In the genomic region with DNA sequence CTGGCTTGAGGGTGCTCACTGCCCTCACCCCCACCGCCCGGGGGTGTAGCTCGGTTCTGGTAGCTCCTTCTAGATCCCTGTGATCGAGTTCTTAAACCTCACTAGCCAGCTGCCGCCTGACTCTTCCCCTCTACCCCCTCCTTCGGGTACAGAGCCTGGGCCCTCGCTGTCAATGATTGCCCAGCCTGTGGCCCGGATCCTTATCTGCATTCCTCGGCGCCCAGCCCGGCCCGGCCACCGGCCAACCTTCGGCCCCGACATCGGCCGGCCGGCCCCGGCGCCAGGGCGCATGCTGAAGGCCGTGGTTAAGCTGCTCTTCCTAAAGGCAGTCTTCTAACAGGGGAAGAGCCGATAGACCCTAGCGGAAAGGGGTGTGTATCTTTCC, we compare ENCODE assay signal across 10 mouse cellular contexts. TPM values are rescaled to one million over a fixed set of nuclear protein-coding genes. Genes with fewer than 3 reads are reported as not detected.
DNase-seq lines count a peak whose midpoint lies in the region; ATAC-seq and TF ChIP-seq lines count a peak whose summit lies in the region.
"Had no signal": no experiment of that assay in that cellular context is flagged by ENCODE, and none has a peak within 500 bp of the region (broad histone marks: within the 10 kb centered on the region; RNA-seq: fewer than 3 reads in every experiment).

No protein-coding gene starts in this region.

- H3K4me2 ChIP-seq in hindbrain, embryonic 11.5 days (replicated peaks; ENCODE audit: low read depth, low read length) = no peak overlapping the region
- H3K4me2 ChIP-seq in heart, embryonic 16.5 days (ENCODE audit: low read depth, low read length) = peak overlapping the region; percentile 62; the same call in 1 of the 2 replicates
- H3K4me2 ChIP-seq in midbrain, embryonic 15.5 days = peak overlapping the region; percentile 55; the same call in 1 of the 2 replicates

- H3K27me3 ChIP-seq in hindbrain, embryonic 10.5 days (ENCODE audit: insufficient read depth, poor library complexity, severe bottlenecking) = peaks cover 99% of the 10 kb centered on the region
- H3K27me3 ChIP-seq in hindbrain, embryonic 11.5 days (ENCODE audit: control insufficient read depth, insufficient read depth, low read length) = peaks cover 84% of the 10 kb centered on the region
- H3K27me3 ChIP-seq in heart, embryonic 16.5 days (ENCODE audit: control insufficient read depth, insufficient read depth, low read length) = peaks cover 97% of the 10 kb centered on the region
- peaks cover 87% of the 10 kb centered on the region for H3K27me3 ChIP-seq in midbrain, embryonic 15.5 days (replicated peaks)

- H3K9ac ChIP-seq in hindbrain, embryonic 11.5 days (ENCODE audit: low read depth, low read length) = no peak overlapping the region
- no peak overlapping the region for H3K9ac ChIP-seq in heart, embryonic 16.5 days (ENCODE audit: low read length)
- no peak overlapping the region for H3K9ac ChIP-seq in midbrain, embryonic 15.5 days

- DNase-seq in hindbrain, embryonic 10.5 days (ENCODE audit: low spot score) = peak; percentile 28
- DNase-seq in hindbrain, embryonic 11.5 days (ENCODE audit: low spot score) = no peak
- peak; percentile 91 to 95 for DNase-seq in kidney, postnatal 25 days
- DNase-seq in adipocyte (ENCODE audit: low spot score) = no peak
- DNase-seq in left cerebral cortex, adult 2 months (ENCODE audit: extremely low spot score in 1 of 2, low spot score in 2 of 2) = no peak
- no peak for DNase-seq in frontal cortex, postnatal 36 days (ENCODE audit: low spot score in 2 of 2)

- no peak overlapping the region for H3K27ac ChIP-seq in hindbrain, embryonic 10.5 days
- H3K27ac ChIP-seq in hindbrain, embryonic 11.5 days (ENCODE audit: low read depth, low read length) = no peak overlapping the region
- H3K27ac ChIP-seq in heart, embryonic 16.5 days (ENCODE audit: low read length) = no peak overlapping the region
- no peak overlapping the region for H3K27ac ChIP-seq in midbrain, embryonic 15.5 days
- no peak overlapping the region for H3K27ac ChIP-seq in left cerebral cortex, adult 2 months

- H3K36me3 ChIP-seq in hindbrain, embryonic 10.5 days = no peaks in the 10 kb centered on the region
- no peaks in the 10 kb centered on the region for H3K36me3 ChIP-seq in hindbrain, embryonic 11.5 days (ENCODE audit: control insufficient read depth, insufficient read depth, low read length)
- H3K36me3 ChIP-seq in heart, embryonic 16.5 days (ENCODE audit: control insufficient read depth, insufficient read depth) = no peaks in the 10 kb centered on the region
- H3K36me3 ChIP-seq in midbrain, embryonic 15.5 days (replicated peaks) = no peaks in the 10 kb centered on the region
- H3K36me3 ChIP-seq: G1E had no signal

- H3K4me1 ChIP-seq in hindbrain, embryonic 10.5 days (replicated peaks) = peaks cover 45% of the 10 kb centered on the region
- peaks cover 8% of the 10 kb centered on the region; the same call in 1 of the 2 replicates for H3K4me1 ChIP-seq in hindbrain, embryonic 11.5 days (replicated peaks; ENCODE audit: control insufficient read depth, insufficient read depth, low read length)
- peaks cover 26% of the 10 kb centered on the region for H3K4me1 ChIP-seq in heart, embryonic 16.5 days (ENCODE audit: control insufficient read depth, insufficient read depth, low read length)
- peaks cover 43% of the 10 kb centered on the region for H3K4me1 ChIP-seq in midbrain, embryonic 15.5 days

- H3K9me3 ChIP-seq in hindbrain, embryonic 10.5 days = no peaks in the 10 kb centered on the region
- no peaks in the 10 kb centered on the region for H3K9me3 ChIP-seq in hindbrain, embryonic 11.5 days (ENCODE audit: control insufficient read depth, low read length)
- H3K9me3 ChIP-seq in heart, embryonic 16.5 days (replicated peaks; ENCODE audit: control insufficient read depth, low read length) = no peaks in the 10 kb centered on the region
- H3K9me3 ChIP-seq in midbrain, embryonic 15.5 days = no peaks in the 10 kb centered on the region

- WGBS in hindbrain, embryonic 10.5 days = 4% methylated on average over 24 of the region's 24 CpGs
- 2% methylated on average over 24 of the region's 24 CpGs for WGBS in hindbrain, embryonic 11.5 days
- WGBS in heart, embryonic 16.5 days = 3% methylated on average over 24 of the region's 24 CpGs
- 3% methylated on average over 24 of the region's 24 CpGs for WGBS in midbrain, embryonic 15.5 days

- H3K4me3 ChIP-seq in hindbrain, embryonic 10.5 days = 0 out of 2 replicates have a peak overlapping the region, but pooled peaks have one; percentile 0
- no peak overlapping the region for H3K4me3 ChIP-seq in hindbrain, embryonic 11.5 days (ENCODE audit: low read depth, low read length)
- peak overlapping the region; percentile 19 for H3K4me3 ChIP-seq in heart, embryonic 16.5 days (ENCODE audit: low read length)
- H3K4me3 ChIP-seq in midbrain, embryonic 15.5 days = no peak overlapping the region
- no peak overlapping the region for H3K4me3 ChIP-seq in left cerebral cortex, adult 2 months

- no peak for ATAC-seq in hindbrain, embryonic 11.5 days (ENCODE audit: low FRiP score)
- no peak for ATAC-seq in heart, embryonic 16.5 days (replicated peaks; ENCODE audit: extremely low read depth, insufficient read depth, low FRiP score)
- ATAC-seq in midbrain, embryonic 15.5 days (replicated peaks) = 0 out of 2 replicates have a peak, but pooled peaks have one; percentile 8

- intact Hi-C loops in left cerebral cortex, adult 2 months (cut with DNase I) = loop anchor here (1.0 kb wide), 1 partner anchor 68 kb away; no protein-coding TSS in a partner anchor

- no peak for TF ChIP-seq CTCF in left cerebral cortex, adult 2 months (IDR thresholded peaks at IDR 0.05)

RNA-seq across cellular contexts. Expression of gene Ihh, which starts 1.8 kb away (rescaled TPM):
- 0.12 TPM in 2 replicates for polyA plus RNA-seq in hindbrain, embryonic 10.5 days (2016; fragmentation: Nextera tagmentation; extraction: Ambion mirVana)
- 0.20 and 0.35 TPM in 2 replicates for polyA plus RNA-seq in hindbrain, embryonic 11.5 days (2014; fragmentation: Nextera tagmentation; extraction: Ambion mirVana)
- polyA plus RNA-seq in heart, embryonic 16.5 days (2015; fragmentation: Nextera tagmentation; extraction: Ambion mirVana) = 0.14 and 0.17 TPM in 2 replicates
- 0.10 and 0.11 TPM in 2 replicates for polyA plus RNA-seq in midbrain, embryonic 15.5 days (2015; fragmentation: Nextera tagmentation; extraction: Ambion mirVana)
- under 1 TPM; 0.45 to 0.72 TPM for total RNA-seq in left cerebral cortex, adult 2 months (2021)

RNA-seq across cellular contexts. Expression of gene Cfap65, which starts 14.3 kb away (rescaled TPM):
- 0.50 and 1.7 TPM in 2 replicates for polyA plus RNA-seq in hindbrain, embryonic 10.5 days (2016; fragmentation: Nextera tagmentation; extraction: Ambion mirVana)
- polyA plus RNA-seq in hindbrain, embryonic 11.5 days (2014; fragmentation: Nextera tagmentation; extraction: Ambion mirVana) = 1.2 TPM in 2 replicates
- 0.18 and 0.36 TPM in 2 replicates for polyA plus RNA-seq in heart, embryonic 16.5 days (2015; fragmentation: Nextera tagmentation; extraction: Ambion mirVana)
- polyA plus RNA-seq in midbrain, embryonic 15.5 days (2015; fragmentation: Nextera tagmentation; extraction: Ambion mirVana) = 0.90 and 0.93 TPM in 2 replicates
- 1 to 10 TPM; 3.0 to 3.5 TPM for total RNA-seq in left cerebral cortex, adult 2 months (2021)
- polyA plus RNA-seq: G1E; spleen, adult 2 months had no signal

RNA-seq across cellular contexts. Expression of gene Cryba2, which starts 56.7 kb away (rescaled TPM):
- polyA plus RNA-seq in hindbrain, embryonic 10.5 days (2016; fragmentation: Nextera tagmentation; extraction: Ambion mirVana) = not detected in 2 replicates
- 0.50 and 1.6 TPM in 2 replicates for polyA plus RNA-seq in hindbrain, embryonic 11.5 days (2014; fragmentation: Nextera tagmentation; extraction: Ambion mirVana)
- not detected in 2 replicates for polyA plus RNA-seq in heart, embryonic 16.5 days (2015; fragmentation: Nextera tagmentation; extraction: Ambion mirVana)
- polyA plus RNA-seq in midbrain, embryonic 15.5 days (2015; fragmentation: Nextera tagmentation; extraction: Ambion mirVana) = 0.38 and 0.72 TPM in 2 replicates
- total RNA-seq in left cerebral cortex, adult 2 months (2021) = not detected
- total RNA-seq: G1E had no signal
- polyA plus RNA-seq: G1E; spleen, adult 2 months had no signal

Comparison
In these comparisons a context has a peak if more than half of its experiments do, and no peak if none do; other contexts are left out.
1. DNase-seq: peak in hindbrain, embryonic 10.5 days (single experiment) and kidney, postnatal 25 days (2 of 2); none in hindbrain, embryonic 11.5 days (single experiment), adipocyte (single experiment), left cerebral cortex, adult 2 months (0 of 2) and frontal cortex, postnatal 36 days (0 of 2).
2. H3K4me3 ChIP-seq: peak in hindbrain, embryonic 10.5 days (single experiment) and heart, embryonic 16.5 days (single experiment); none in hindbrain, embryonic 11.5 days (single experiment), midbrain, embryonic 15.5 days (single experiment) and left cerebral cortex, adult 2 months (single experiment).